Comparison of ENCODE assay signal across 8 mouse cellular contexts in genomic region chr16:85899790-85900587, GRCm38 (mm10). TPM values are rescaled to one million over a fixed set of nuclear protein-coding genes. Genes with fewer than 3 reads are reported as not detected.
DNase-seq lines count a peak whose midpoint lies in the region; ATAC-seq and TF ChIP-seq lines count a peak whose summit lies in the region.

No protein-coding gene starts in this region.

- no peak for TF ChIP-seq CTCF in left cerebral cortex, adult 2 months (IDR thresholded peaks at IDR 0.05)
- no peak for TF ChIP-seq CTCF in bone marrow, adult 2 months (IDR thresholded peaks at IDR 0.05; ENCODE audit: control insufficient read depth, insufficient read depth, low read length)
- no peak for TF ChIP-seq CTCF in intestine, postnatal 0 days (IDR thresholded peaks at IDR 0.05; ENCODE audit: low read depth)
- no peak for TF ChIP-seq CTCF in lung, postnatal 0 days (IDR thresholded peaks at IDR 0.05)

- intact Hi-C loops in left cerebral cortex, adult 2 months (cut with DNase I): loop anchor here (10.0 kb wide), 1 partner anchor 115 kb away; no protein-coding TSS in a partner anchor
- intact Hi-C loops in gastrocnemius, postnatal 36 days (cut with DNase I): loop anchor here (10.0 kb wide), 1 partner anchor 85 kb away; no protein-coding TSS in a partner anchor

- peak; percentile 23 to 26 for DNase-seq in left cerebral cortex, adult 2 months (ENCODE audit: extremely low spot score in 1 of 2, low spot score in 2 of 2)
- DNase-seq in left cerebral cortex, adult 11 months (ENCODE audit: low spot score): no peak
- DNase-seq in gastrocnemius, postnatal 36 days: peak; percentile 30 to 39
- DNase-seq in lung, postnatal 0 days (ENCODE audit: low spot score): no peak
- peak; percentile 10 for DNase-seq in right cerebral cortex, postnatal 14 days
- DNase-seq in spleen, postnatal 14 days (ENCODE audit: low spot score in 2 of 2): no peak

- H3K4me1 ChIP-seq in bone marrow, adult 2 months (ENCODE audit: control insufficient read depth, insufficient read depth, low read length): no peaks in the 10 kb centered on the region
- H3K4me1 ChIP-seq in intestine, postnatal 0 days (replicated peaks; ENCODE audit: control insufficient read depth, insufficient read depth, low read length): no peaks in the 10 kb centered on the region
- peaks cover 11% of the 10 kb centered on the region; the same call in 1 of the 2 replicates for H3K4me1 ChIP-seq in lung, postnatal 0 days (ENCODE audit: insufficient read depth, low read depth, low read length)

- H3K36me3 ChIP-seq in intestine, postnatal 0 days (ENCODE audit: control insufficient read depth, insufficient read depth): no peaks in the 10 kb centered on the region
- H3K36me3 ChIP-seq in lung, postnatal 0 days (ENCODE audit: insufficient read depth, low read length): no peaks in the 10 kb centered on the region

- H3K4me2 ChIP-seq in intestine, postnatal 0 days (replicated peaks; ENCODE audit: low read depth): peak overlapping the region; percentile 71
- H3K4me2 ChIP-seq in lung, postnatal 0 days (replicated peaks; ENCODE audit: low read depth, low read length): peak overlapping the region; percentile 82

- WGBS in bone marrow, adult 2 months: 4% methylated on average over 42 of the region's 45 CpGs
- WGBS in intestine, postnatal 0 days: 3% methylated on average over 45 of the region's 45 CpGs
- 2% methylated on average over 45 of the region's 45 CpGs for WGBS in lung, postnatal 0 days

- no peak for TF ChIP-seq EP300 in lung, postnatal 0 days (IDR thresholded peaks at IDR 0.05)

- peak; percentile 7; the same call in 1 of the 2 replicates for TF ChIP-seq POLR2A in bone marrow, adult 2 months (IDR thresholded peaks at IDR 0.05; ENCODE audit: borderline replicate concordance, control insufficient read depth, low read depth, low read length)

- 0 out of 2 replicates have a peak, but pooled peaks have one; percentile 6 for ATAC-seq in intestine, postnatal 0 days
- ATAC-seq in lung, postnatal 0 days: peak; percentile 40

- no peak overlapping the region for H3K9ac ChIP-seq in intestine, postnatal 0 days (ENCODE audit: low read depth, low read length)
- no peak overlapping the region for H3K9ac ChIP-seq in lung, postnatal 0 days (replicated peaks; ENCODE audit: low read depth)

- H3K27ac ChIP-seq in left cerebral cortex, adult 2 months: no peak overlapping the region; the same call in 1 of the 2 replicates
- no peak overlapping the region; the same call in 1 of the 2 replicates for H3K27ac ChIP-seq in bone marrow, adult 2 months (ENCODE audit: control insufficient read depth, insufficient read depth, low read depth, low read length, poor library complexity)
- H3K27ac ChIP-seq in intestine, postnatal 0 days (ENCODE audit: low read depth, low read length): no peak overlapping the region
- no peak overlapping the region for H3K27ac ChIP-seq in lung, postnatal 0 days (ENCODE audit: low read length)

- peak overlapping the region; percentile 49 for H3K4me3 ChIP-seq in left cerebral cortex, adult 2 months
- H3K4me3 ChIP-seq in bone marrow, adult 2 months (replicated peaks; ENCODE audit: control insufficient read depth, low read depth, low read length): no peak overlapping the region
- H3K4me3 ChIP-seq in intestine, postnatal 0 days (ENCODE audit: low read depth, low read length): peak overlapping the region; percentile 58
- peak overlapping the region; percentile 53 for H3K4me3 ChIP-seq in lung, postnatal 0 days (ENCODE audit: low read depth, low read length)

- no peaks in the 10 kb centered on the region for H3K9me3 ChIP-seq in intestine, postnatal 0 days (ENCODE audit: control insufficient read depth)
- H3K9me3 ChIP-seq in lung, postnatal 0 days (ENCODE audit: low read length): no peaks in the 10 kb centered on the region

- peaks cover 27% of the 10 kb centered on the region; the same call in 1 of the 2 replicates for H3K27me3 ChIP-seq in intestine, postnatal 0 days (replicated peaks; ENCODE audit: control insufficient read depth, insufficient read depth, low read length)
- H3K27me3 ChIP-seq in lung, postnatal 0 days (replicated peaks; ENCODE audit: insufficient read depth, low read length): 0 out of 2 replicates have a peak, but pooled peaks cover 5% of the 10 kb centered on the region

RNA-seq across cellular contexts. Expression of gene Adamts5, which starts 1.6 kb away (rescaled TPM):
- total RNA-seq in left cerebral cortex, adult 2 months (2021): 1 to 10 TPM in 1 of 2 experiments, under 1 TPM in 1; 0.97 to 1.0 TPM
- polyA plus RNA-seq in bone marrow, adult 2 months (2011; ENCODE audit: insufficient read depth, insufficient read length, low replicate concordance, missing spikeins): 1.2 and 3.6 TPM in 2 replicates
- 1 to 10 TPM; 5.5 to 5.7 TPM for total RNA-seq in gastrocnemius, postnatal 36 days (2021)
- polyA plus RNA-seq in intestine, postnatal 0 days (2015; fragmentation: Nextera tagmentation; extraction: Ambion mirVana): 1.2 TPM in 2 replicates
- polyA plus RNA-seq in lung, postnatal 0 days (2015; fragmentation: Nextera tagmentation; extraction: Ambion mirVana): 1.8 and 2.1 TPM in 2 replicates

Comparison
In these comparisons a context has a peak if more than half of its experiments do, and no peak if none do; other contexts are left out.
1. DNase-seq: peak in left cerebral cortex, adult 2 months (2 of 2), gastrocnemius, postnatal 36 days (2 of 2) and right cerebral cortex, postnatal 14 days (single experiment); none in left cerebral cortex, adult 11 months (single experiment), lung, postnatal 0 days (single experiment) and spleen, postnatal 14 days (0 of 2).